Mouse (Mus musculus): ENCODE measurements around the gene Mtus2.
"Not testable (repeated sequence)": the region's sequence is repeated elsewhere in the genome, so short reads cannot be mapped to it uniquely, and the experiment has no call there.

Mtus2 gene

DNA sequence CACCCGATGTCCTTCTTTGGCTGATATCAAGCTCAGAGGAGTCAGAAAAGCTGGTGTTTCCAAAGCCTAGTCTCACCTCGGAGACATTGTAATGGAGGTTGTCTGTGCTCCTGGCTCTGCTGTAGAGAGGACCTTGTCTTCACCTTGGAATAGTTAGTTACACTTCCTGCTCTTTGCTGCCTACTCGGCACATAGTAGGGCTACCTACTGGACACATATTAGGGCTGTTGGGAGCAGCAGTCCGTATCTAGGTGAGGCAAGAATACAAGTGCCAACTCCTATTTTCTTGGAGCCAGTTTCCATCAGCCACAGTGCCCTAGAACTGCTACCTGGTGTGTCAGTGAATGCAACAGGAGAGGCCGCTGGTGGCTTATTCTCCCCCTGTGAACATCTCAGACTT lies 330.4 kb downstream of the Mtus2 start:
- DNase-seq: no peak

DNA sequence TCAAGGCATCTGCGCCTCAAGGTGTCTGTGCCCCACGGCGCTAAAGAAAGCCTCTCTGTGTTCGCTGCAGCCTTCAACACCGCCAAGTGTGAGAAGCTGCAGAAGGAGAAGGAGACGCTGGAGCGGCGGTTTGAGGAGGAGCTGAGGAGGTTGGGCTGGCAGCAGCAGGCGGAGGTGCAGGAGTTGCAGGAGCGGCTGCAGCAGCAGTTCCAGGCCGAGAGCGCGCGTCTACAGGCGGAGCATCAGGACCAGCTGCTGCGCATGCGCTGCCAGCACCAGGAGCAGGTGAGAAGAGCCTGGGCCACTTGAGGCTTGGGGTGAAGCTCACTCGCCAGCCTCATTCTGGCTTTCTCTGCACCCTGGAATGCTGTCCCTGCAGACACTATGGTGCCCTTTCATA lies 331.7 kb downstream of the Mtus2 start:
- no peak for DNase-seq

DNA sequence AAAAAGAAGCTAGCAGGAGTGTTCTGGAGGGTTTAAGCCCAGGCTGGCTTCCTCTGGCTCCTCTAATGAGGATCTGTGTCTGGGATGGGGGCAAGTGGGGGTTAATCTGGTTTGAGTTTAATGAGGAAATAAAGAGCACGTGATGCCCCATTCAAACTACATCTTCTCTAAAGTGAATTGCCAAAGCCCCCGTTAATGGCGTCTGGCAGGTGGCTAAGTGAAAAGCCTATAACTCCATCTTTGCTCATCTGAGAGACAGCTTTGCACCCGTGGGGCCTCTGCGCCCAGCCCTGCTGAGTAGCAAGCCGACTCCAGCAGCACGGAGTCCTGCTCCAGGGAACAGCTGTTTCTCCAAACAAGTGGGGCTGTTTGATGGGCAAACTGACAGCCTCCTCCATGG lies 332.8 kb downstream of the Mtus2 start:
- DNase-seq: no peak

DNA sequence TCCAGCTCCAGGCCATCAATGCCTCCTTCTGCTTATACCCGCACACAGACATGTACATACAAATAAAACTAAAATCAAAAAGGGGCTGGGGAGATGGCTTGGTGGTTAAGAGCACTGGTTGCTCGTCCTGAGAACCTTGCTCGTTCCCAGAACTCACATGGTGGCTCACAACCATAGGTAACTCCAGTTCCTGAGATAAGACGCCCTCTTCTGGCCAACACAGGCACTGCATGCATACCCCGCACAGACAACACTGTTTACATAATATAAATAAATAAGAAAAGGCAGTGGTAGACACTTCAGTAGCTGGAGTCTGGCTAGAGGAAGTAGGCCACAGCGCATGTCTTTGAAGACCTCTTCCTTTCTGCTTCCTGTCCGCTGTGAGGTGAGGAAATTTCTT lies 335.7 kb downstream of the Mtus2 start:
- no peak for DNase-seq

DNA sequence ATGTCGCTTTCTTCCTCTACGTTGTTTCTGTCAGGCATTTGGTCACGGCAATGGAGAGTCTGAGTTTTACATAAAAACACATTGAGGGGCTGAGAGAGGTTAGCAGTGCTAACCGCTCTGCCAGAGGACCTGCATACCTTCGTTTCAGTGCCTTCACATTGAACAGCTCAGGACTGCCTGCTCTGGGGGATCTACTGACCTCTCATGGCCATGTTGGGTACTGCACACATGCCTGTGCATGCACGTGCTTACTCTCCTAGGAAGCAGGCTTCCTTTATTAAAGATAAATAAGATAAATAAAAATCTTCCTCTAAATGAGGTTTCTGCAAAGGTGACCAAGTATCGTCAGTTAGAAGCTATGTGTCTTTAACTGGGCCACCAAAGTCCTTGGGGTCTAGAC lies 336.2 kb downstream of the Mtus2 start:
- DNase-seq: peak; percentile 77

DNA sequence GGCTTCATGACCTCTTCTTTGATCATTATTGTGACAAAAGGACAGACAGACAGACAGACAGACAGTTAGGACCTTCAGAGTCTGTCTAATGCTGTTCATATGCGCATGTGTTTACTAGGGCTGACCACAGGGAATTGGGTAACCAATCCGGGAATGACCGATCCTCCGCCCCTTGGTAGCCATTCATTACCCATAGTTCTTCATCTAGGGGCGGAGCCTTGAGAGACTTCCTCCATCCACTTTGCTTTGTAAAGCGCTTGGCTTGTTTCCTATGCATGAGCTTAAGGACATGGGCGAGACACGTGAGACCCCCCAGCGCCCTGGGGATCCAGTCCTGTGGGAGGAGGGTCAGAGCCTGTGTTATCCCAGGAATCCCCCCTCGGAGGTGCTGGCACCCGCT lies 345.8 kb downstream of the Mtus2 start:
- DNase-seq: no peak

DNA sequence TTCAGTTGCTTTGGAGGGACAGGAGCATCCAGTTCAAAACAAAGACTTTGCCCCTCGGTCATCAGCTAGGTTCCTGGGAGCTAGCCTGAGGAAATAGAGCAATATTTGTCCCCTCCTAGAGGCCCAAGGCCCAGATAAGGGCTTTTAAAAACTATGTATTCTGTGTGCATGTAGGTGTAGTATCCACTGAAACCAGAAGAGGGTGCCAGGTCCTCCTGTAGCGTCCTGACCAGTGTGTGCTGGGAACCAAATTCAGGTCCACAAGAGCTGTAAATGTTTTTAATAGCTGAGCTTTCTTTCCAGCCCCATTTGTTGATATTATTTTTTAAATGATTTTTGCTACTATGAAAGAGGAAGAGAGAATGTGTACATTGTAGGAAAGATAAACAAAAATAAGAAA lies 347.0 kb downstream of the Mtus2 start:
- DNase-seq: no peak

DNA sequence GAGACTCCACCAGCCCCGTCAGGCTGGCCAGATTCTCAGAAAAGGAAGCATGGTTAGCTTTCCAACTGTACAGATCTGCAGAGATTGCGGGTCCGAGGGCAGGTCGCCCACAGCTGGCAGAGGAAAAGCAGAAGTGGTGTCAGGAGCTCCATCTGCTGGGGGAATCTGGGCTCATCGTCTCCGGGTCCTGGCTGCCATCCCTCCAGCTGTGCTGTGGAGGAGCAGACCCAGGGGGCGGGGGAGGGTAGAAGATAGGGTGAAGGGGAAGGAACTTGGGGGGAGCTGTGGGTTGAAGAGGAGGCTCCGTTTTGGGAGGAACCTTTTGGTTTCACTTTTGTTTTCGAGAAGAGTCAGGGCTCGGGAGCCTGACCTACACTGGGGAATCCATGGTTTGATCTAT lies 353.7 kb downstream of the Mtus2 start:
- peak; percentile 73 for DNase-seq

DNA sequence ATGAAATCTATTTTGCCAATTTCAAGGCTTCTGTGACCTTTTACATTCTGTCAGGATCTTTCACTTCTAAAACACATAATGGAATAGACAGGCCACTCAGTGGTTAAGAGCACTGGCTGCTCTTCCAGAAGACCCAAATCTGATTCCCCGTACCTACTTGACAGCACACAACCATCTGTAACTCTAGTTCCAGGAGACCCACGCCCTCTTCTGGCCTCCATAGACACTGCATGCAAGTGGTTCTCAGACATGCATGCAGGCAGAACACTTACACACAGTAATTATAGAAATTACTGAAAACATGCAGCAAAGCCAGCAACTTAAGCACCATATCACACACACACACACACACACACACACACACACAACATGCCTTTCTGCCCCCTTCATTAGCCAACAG lies 355.3 kb downstream of the Mtus2 start:
- DNase-seq: peak; percentile 47

DNA sequence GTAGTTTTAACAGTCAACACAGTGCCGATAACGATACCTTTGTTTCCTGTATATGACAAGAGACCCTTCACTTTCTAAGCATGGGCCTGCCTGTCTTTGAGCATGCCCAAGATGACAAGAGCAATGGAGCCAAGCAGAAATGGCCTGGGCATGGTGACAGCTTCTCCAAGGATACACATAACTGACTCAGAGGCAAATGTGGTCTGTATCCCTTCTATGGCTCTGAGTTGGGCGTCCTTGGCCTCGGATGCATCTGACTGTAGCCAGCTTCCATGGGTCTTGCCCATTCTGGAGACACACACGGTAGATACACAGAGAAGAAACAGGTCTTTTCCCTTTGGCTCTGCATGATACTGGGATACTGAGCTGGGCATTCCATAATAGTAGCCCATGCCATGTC lies 357.8 kb downstream of the Mtus2 start:
- DNase-seq: no peak

DNA sequence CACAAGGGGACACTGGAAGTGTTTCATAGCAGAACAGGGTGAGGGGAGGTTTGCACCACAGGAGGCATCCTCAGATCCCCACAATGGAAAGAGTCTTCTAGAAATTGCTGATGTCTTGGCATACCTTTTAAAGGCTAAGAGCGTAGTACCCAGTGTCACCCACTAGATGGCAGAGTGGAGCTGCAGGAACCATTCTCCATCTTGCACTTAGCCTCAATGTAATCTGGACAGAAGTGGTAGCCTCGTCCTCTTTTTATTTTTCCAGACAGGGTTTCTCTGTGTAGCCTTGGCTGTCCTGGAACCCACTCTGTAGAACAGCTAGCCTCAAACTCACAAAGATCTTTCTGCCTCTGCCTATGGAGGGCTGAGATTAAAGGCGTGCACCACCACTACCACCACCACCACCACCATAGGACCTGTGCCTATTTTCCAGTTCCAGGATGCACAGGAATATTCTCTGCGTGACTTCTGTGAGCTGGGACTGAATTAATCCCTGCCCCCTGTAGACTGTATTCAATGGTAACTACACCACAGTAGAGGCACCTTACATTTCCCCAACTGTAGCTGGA lies 368.3 kb downstream of the Mtus2 start:
- DNase-seq: peak; percentile 66

DNA sequence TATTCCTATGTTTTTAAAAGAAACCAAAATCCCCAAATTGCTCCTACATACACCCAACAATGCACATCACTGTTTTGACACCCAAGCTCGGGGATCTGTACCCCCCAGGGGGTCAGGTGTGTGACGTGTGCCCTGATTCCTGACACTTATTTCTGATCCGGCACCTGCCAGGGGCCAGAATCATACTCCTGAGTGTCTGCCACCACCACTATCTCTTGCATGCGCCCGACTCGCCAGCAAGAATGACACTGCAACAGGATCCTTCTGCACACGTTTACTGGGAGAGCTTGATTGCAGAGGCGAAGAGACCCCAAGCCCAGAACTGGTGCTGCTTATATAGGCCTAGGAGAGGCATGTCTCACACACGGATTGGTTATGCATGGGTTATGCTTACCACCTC lies 369.2 kb downstream of the Mtus2 start:
- not testable (repeated sequence) for DNase-seq

DNA sequence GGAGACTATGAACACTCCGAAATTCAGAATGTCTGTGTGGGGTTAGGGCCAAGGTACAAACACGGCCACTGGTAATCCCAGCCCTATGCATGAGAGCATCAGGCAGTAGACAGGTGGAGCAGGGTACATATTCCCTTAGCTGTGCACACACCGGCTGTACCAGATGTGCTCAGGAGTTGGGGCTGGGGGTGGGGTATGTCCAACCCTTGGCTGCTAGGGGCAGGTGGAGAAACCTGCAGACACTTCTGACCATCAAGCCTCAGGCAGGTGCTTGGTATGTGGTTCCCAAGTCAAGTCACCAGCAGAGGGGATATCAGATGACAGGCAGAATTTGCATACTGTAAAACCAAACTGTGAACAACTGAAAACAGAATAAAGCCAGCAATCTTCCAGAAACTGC lies 371.9 kb downstream of the Mtus2 start:
- DNase-seq: no peak

DNA sequence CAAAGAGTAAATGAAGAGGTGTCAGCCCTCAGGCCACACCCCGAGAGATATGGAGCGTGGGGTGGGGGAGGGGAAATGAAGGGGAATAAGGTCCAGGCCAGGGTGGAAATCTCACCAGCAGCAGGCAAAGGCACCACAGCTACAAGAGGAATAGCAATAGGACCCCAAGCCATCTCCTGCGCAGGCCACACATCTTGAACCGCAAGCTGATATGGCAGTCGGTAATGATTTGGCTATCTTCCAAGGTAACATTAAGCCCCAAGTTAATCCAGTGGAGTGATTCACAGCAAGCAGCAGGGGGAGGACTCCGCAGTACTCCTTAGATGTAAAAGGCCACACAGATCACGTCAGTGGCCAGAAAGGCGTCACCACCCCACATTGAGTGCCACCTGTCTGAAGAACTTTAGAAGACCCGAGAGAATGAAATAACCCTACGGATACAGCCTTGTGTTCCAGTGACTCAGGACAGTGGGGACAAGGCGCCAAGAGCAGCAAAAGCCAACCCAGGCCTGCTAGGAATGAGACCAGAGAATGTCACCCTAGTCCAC lies 374.2 kb downstream of the Mtus2 start:
- no peak for DNase-seq

DNA sequence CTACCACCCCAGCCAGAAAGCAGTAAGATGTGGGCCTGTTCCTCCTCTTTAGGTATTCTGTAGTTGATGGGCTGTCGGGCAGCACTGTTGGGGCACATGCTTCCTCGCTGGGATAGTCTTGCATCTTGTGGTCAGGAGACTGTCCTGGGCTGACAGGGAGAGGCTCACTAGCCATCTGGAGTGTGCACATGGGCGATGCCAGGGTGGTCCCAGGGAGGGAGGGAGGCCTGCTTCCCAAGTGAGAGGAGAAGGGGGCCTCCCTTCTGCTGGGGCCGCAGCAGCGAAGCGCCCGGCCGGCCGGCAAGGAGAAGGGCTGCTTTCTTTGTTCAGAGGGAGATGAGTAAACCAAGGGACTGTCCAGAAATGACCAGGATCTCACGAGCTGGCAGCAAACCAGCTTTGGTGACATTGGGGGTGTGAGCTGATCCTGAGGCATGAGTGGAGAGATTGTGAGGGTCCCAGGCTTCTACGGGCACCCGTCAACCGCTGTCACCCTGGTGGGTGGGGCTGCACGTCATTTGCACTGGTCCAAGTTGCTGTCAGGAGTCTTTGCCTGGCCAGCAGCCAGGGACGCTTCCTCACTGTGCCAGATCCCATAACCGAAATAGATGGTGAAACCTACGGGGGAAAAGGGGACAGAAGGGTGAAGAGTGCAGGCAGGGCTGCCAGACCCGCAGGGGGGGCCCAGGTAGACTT lies 375.0 kb downstream of the Mtus2 start:
- no peak for DNase-seq

DNA sequence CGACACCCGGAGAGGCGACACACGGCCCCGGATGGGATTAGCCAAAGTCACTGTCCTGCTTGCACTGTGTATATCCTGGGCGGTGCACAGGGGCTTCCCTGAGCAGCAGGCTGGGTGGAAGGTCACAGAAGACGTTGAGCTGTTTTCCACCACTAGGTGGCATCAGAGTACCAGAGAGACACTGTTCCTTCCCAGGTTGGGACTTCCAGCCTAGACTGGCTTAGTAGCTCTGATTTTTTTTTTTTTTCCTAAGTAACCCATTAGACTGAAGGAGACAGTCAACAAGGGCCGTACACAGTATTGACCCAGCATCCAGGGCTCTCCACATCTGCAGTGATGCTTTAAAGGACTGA lies 375.5 kb downstream of the Mtus2 start:
- DNase-seq: peak; percentile 77

DNA sequence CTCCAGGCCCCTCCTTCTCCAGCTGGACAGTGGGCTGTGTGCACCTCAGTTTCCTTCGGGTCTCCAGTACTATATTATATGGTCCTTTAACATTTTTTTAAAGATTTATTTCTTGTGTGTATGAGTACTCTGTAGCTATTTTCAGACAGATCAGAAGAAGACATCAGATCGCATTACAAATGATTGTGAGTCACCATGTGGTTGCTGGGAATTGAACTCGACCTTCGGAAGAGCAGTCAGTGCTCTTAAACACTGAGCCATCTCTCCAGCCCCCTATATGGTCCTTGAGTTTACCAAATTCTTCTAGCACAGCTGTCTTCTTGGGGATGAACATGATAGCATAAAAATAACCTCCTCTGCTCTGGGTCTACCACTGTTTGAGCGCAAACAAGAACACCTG lies 382.0 kb downstream of the Mtus2 start:
- no peak for DNase-seq

DNA sequence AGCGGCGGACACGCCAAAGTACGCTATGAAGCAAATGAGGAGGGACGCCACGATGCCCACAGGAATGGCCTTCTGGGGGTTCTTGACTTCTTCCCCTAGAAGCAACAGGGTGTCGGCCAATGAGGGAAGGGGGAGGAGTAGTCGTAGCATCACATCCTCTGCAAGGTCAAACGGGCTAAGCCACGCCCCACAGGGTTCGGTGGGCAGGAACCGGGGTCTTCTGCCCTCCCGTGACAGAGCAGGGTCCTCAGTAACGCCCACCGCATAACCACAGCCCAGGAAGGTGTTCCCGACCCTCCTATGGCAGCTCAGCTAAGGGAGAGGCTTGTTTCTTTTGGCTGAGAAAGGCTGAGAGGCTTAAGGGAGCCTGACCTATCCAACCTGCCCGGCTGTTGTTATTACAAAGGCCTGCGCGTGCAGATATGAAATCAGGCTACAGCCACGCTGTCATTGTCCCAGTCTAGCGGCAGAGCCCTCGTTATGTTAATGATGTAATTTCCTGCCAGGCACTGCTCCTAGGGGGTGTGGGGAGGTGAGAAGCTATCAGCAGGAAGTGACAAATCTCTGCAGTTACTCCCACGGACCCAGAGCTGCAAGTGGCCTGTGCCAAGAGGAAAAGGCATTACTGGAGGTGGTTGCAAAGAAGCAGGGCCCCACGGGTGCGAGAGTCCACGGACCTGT lies 385.1 kb downstream of the Mtus2 start:
- no peak for DNase-seq

DNA sequence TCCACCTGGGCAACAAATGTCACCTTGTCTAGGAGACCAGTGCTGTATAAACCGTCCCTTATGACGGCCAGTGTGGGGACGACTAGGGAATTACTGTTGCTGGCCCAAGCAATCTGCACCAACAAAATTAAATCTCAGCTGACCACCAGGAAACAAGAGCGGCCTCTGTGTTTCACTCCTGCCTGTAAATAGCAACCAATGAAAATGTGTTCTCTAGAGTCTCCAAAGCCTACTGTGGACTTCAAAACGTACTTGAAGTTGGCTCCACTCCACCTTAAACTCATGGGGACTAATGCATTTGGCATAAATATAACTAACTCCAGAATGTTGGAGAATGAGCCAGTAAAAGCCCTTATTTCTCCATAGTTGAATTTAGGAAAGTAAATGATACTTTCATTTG lies 387.3 kb downstream of the Mtus2 start:
- DNase-seq: no peak

DNA sequence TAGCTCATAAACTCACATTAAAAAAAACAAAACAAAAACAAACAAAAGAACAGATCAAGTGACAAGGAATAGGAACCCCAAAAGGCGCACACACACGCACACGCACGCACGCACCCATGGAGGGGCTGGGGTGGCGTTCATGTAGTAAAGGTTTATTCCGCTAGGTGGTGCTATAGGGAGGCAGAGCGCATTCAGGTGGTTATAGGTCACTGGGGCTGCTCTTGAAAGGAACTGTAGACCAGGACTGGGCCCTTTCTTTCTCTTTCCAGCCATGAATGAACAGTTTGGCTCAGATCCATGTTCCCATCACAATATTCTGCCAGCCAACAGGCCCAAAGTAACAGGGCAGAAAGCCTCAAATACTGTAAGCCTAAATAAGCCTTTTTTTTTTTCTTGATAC lies 389.4 kb downstream of the Mtus2 start:
- peak; percentile 31 for DNase-seq

DNA sequence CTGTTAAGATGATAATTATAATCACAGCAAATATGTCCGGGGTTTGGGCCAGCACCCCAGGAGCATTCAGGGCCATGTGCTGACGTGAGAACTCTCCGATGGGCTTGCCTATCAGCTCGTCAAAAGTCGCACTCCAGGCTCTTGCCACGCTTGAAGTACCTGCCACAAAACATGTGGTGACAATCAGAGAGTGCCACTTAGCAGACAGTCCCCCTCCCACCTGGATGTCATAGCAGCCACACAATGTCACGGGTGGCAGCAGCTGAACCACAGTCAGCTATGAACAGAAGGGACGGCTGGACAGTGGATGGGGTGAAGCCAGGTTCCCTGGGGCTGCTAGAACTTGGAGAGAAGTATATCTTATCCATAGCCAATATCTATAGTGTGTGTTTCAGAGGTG lies 391.0 kb downstream of the Mtus2 start:
- DNase-seq: no peak

DNA sequence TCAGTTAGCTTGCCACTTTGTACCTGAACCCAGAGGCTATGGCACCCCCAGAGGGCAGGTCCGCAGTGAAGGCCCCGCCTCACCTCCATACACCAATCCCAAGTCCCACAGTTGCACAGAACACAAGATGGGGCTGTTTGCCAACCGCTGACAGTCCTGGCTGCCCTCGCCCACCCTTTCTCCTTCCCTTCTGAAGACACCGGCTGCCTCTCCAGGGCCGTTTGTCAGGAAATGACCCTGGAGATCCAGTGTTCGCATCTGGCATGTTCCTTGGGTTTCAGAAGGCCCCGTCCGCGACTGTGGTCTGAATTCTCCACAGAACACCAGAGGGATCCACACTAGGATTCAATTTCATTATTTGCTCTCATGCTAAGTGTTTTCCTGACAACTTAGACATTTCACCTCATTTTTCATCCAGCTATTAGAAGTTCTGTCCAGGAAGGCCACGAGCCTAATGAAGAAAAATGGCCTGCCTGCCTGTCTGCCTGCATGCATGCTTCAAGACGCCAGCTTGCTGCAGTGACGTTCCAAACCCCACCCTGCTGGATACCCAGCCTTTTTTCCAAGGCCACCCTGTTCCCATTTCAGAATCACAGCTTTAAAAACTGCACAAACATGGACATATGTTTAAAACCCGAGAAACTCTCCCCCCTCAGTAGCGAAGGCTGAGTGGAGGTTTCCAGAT lies 392.3 kb downstream of the Mtus2 start:
- DNase-seq: no peak

DNA sequence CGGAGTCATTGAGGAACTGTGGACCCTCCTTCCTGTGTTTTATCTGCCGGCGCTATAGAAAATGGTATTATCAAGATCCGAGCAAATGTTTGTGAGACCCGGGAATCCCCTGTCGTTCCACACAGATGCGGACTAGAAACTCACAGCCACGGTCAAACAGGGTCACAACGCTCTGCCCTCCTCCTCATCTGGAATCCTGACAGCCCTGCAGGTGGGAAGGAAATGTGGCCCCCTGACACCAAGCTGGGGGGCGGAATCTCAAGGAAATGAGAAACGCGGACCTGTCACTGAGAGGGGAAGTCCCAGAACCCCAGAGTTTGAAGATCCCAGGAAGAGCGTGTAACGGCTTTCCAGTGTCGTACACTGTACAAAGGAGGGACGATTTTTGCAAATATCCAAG lies 396.3 kb downstream of the Mtus2 start:
- no peak for DNase-seq

DNA sequence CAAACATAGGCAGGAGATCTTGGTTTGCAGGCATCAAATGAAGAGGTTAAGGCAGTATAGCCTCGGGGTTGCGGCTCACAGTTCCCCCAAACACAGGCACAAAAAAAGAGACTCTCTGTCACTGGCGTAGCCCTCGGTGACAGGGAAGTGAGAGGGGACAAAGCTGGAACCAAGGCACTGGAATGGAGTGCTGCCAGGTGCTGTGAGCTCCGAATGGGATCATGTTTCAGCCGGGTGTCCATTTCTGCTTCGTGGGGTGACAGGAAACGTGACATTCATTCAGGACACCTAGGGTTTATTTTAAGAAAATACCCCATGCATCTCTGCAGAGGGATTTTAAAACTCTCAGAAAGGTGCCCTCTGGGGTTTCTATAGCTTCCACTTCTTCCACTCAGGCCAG lies 397.4 kb downstream of the Mtus2 start:
- DNase-seq: no peak
